Mouse (Mus musculus) liver, adult 2 months (tissue): Measurements from ENCODE around the gene Pdlim3. TPM values are rescaled to one million over a fixed set of nuclear protein-coding genes. Genes with fewer than 3 reads are reported as not detected.

Source experiments
- DNase-seq: peaks from one replicate; pipeline ENCODE4 v3.0.0-alpha.2; 2011; ENCODE audit warnings: low read depth, low spot score; ENCODE audit errors: extremely low read depth
- H3K27ac ChIP-seq: fragments of 200-500 bp; replicated peaks from 2 replicates; pipeline ENCODE4 v1.5.1; 2012; ENCODE audit warnings: low read depth, mild to moderate bottlenecking, control low read depth, inconsistent platforms, low read length; ENCODE audit not compliant: insufficient read depth
- H3K27me3 ChIP-seq: fragments of 200-500 bp; 2 replicates; pipeline ENCODE4 v1.6.1; 2012; ENCODE audit warnings: mild to moderate bottlenecking, moderate library complexity, low read length, inconsistent platforms; ENCODE audit not compliant: control insufficient read depth, insufficient read depth
- H3K36me3 ChIP-seq: fragments of 200-500 bp; 2 replicates; pipeline ENCODE4 v1.6.1; 2012; ENCODE audit warnings: low read length, inconsistent platforms; ENCODE audit not compliant: control insufficient read depth, insufficient read depth
- H3K4me1 ChIP-seq: fragments of 200-500 bp; 2 replicates; pipeline ENCODE4 v1.6.1; 2011; ENCODE audit warnings: low read length; ENCODE audit not compliant: control insufficient read depth, insufficient read depth
- H3K4me3 ChIP-seq: fragments of 200-500 bp; 2 replicates; pipeline ENCODE4 v1.5.1; 2011; ENCODE audit warnings: low read depth, mild to moderate bottlenecking, control low read depth, low read length, moderate library complexity; ENCODE audit not compliant: insufficient read depth
- H3K79me2 ChIP-seq: fragments of 200-500 bp; 2 replicates; pipeline ENCODE4 v1.6.1; 2012; ENCODE audit warnings: inconsistent platforms, mild to moderate bottlenecking, low read length, moderate library complexity; ENCODE audit not compliant: control insufficient read depth, insufficient read depth
- H3K9ac ChIP-seq: fragments of 200-500 bp; 2 replicates; pipeline ENCODE4 v1.6.1; 2012; ENCODE audit warnings: low read depth, mild to moderate bottlenecking, control low read depth, inconsistent platforms, low read length
- CTCF ChIP-seq: fragments of 200-500 bp; IDR thresholded peaks from 2 replicates; pipeline ENCODE4 v1.5.1; 2011; ENCODE audit warnings: low read depth, low read length, control low read depth
- POLR2A ChIP-seq: fragments of 200-500 bp; IDR thresholded peaks from 2 replicates; pipeline ENCODE4 v1.6.1; 2011; ENCODE audit warnings: low read length, control low read depth; ENCODE audit not compliant: insufficient read depth; ENCODE audit errors: extremely low read depth
- WGBS: fragments of 180-500 bp; shearing (Covaris S2); methylation state at CpG from one replicate; pipeline ENCODE4 v1.1.7; 2018; 5-methylcytosine and 5-hydroxymethylcytosine counted together
- polyA plus RNA-seq: library from polyadenylated mRNA; depleted of rRNA; stranded (reverse); fragments of >200 nt; gene quantifications from 2 replicates; pipeline ENCODE4 v1.2.3, GENCODE M21; 2012
- total RNA-seq: library from RNA; depleted of rRNA; stranded (reverse); fragments of >200 nt; gene quantifications from 2 replicates; pipeline ENCODE4 v1.2.3, GENCODE M21; 2014

Gene Pdlim3
- total and polyA plus RNA-seq, 2 experiments = 0.42 to 0.65 TPM

DNA sequence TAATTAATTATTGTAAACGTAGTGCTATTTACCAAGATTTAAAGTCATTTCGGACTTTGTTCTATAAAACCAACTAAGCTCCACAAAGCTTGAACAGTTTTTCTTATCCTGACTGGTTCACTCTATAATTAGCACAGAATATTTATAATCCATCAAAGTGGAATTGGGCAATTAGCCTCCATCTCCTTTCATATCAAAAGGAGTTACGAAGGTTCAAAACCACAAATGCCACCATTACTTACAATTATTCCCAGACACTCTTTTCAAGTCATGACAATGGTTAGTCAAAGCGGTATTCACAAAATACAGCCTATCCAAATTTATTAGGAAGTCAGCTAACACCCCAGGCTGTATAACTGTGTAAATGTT is 21.0 kb downstream of the Pdlim3 start:
- WGBS = 94% methylated on average over 4 of the region's 4 CpGs
- DNase-seq = no peak
- Histone ChIP-seq H3K4me1 (no peaks in the 10 kb centered on the region), H3K27me3 (no peaks in the 10 kb centered on the region), H3K4me3 (no peak overlapping the region), H3K27ac (no peak overlapping the region), H3K79me2 (no peaks in the 10 kb centered on the region), H3K9ac (no peak overlapping the region), H3K36me3 (no peaks in the 10 kb centered on the region)
- TF ChIP-seq POLR2A = no peak
- TF ChIP-seq CTCF = no peak

DNA sequence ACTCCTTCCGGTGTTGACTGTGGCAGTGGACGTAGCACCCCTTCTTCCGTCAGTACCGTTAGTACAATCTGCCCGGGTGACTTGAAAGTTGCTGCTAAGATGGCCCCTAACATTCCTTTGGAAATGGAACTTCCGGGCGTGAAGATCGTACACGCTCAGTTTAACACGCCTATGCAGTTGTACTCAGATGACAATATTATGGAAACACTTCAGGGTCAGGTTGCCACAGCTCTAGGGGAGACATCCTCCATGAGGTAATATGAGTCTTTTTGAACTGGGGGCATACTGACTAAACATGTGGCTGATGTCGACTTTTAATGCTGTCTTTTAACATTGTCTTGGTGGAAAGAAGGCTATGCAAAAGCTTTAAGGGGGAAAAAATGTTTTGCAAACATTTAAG is 28.4 kb downstream of the Pdlim3 start:
- no peaks in the 10 kb centered on the region for H3K36me3 ChIP-seq
- no peak for TF ChIP-seq POLR2A
- no peak for TF ChIP-seq CTCF
- 93% methylated on average over 11 of the region's 11 CpGs for WGBS
- DNase-seq = no peak
- H3K9ac ChIP-seq = no peak overlapping the region
- H3K4me3 ChIP-seq = no peak overlapping the region
- H3K4me1 ChIP-seq = no peaks in the 10 kb centered on the region
- H3K27me3 ChIP-seq = no peaks in the 10 kb centered on the region
- no peaks in the 10 kb centered on the region for H3K79me2 ChIP-seq
- H3K27ac ChIP-seq = no peak overlapping the region

DNA sequence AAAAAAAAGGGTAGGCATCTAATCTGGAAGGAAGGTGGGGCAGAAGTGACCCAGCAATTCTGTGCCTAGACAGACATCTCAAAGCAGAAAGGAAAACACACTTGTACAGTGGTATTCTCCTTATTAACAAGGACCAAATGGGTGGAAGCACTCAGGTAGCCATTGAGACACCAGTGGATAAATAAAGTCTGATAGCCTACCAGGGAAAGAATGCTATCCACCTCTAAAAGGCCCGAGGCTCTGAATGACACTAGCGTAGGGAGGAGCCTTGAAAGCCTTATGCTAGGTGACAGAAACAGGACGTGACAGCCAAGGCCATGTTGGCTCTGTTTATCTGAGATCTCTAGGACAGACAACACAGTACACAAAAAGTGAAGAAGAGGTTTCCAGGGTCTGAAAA is 31.2 kb downstream of the Pdlim3 start:
- no peaks in the 10 kb centered on the region for H3K27me3 ChIP-seq
- H3K79me2 ChIP-seq = no peaks in the 10 kb centered on the region
- WGBS = 64% methylated on average over 3 of the region's 3 CpGs
- H3K36me3 ChIP-seq = no peaks in the 10 kb centered on the region
- no peak for TF ChIP-seq POLR2A
- TF ChIP-seq CTCF = no peak
- H3K4me1 ChIP-seq = no peaks in the 10 kb centered on the region
- H3K4me3 ChIP-seq = no peak overlapping the region
- no peak for DNase-seq
- H3K27ac ChIP-seq = no peak overlapping the region
- H3K9ac ChIP-seq = no peak overlapping the region

DNA sequence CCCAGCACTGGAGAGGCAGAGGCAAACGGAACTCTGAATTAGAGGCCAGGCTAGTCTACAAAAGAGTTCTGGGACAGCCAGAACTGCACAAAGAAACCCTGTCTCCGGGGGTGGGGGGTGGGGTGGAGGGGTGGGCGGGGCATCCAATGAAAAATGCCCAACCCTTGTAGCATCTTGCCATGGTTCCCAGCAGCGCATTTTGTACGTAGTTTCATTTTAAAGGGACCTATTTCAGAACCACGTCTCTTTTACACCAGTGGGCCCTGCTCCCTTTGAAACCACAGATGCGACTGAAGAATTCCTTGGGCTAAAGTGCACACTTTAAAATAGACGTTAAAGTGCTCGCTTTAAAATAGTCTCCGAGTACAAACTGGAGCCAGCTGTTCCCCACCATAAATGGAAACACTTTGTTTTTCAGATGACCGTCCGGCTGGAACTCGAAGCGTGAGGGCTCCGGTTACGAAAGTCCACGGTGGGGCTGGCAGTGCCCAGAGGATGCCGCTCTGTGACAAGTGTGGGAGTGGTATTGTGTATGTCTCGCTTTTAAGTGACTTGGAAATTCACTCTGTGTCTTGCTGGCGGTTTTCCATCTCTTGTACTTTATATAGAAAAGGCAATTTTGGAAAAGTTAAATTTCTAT is 31.9 kb downstream of the Pdlim3 start:
- no peak overlapping the region for H3K9ac ChIP-seq
- no peaks in the 10 kb centered on the region for H3K36me3 ChIP-seq
- WGBS = 90% methylated on average over 20 of the region's 20 CpGs
- TF ChIP-seq POLR2A (no peak), CTCF (no peak)
- H3K27ac ChIP-seq = no peak overlapping the region
- no peak for DNase-seq
- H3K4me1 ChIP-seq = no peaks in the 10 kb centered on the region
- no peaks in the 10 kb centered on the region for H3K79me2 ChIP-seq
- H3K4me3 ChIP-seq = no peak overlapping the region
- H3K27me3 ChIP-seq = no peaks in the 10 kb centered on the region

DNA sequence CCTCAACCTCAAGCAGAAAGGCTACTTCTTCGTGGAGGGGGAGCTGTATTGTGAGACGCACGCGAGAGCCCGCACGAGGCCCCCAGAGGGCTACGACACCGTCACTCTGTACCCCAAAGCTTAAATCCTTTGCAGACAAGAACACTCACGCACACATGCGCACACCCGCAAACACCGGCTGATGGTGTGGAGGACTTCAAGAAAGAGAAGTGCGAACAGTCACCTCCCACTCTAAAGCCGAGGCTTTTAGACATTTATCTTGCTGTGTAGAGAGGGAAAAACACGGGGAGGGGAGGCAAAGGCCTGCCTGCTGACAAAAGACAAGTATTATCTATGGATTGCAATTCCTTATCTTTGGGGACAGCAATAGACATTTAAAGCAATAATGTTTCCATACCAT is 33.6 kb downstream of the Pdlim3 start:
- WGBS = 85% methylated on average over 15 of the region's 15 CpGs
- Histone ChIP-seq H3K4me1 (no peaks in the 10 kb centered on the region), H3K9ac (no peak overlapping the region), H3K4me3 (no peak overlapping the region), H3K79me2 (no peaks in the 10 kb centered on the region), H3K27me3 (no peaks in the 10 kb centered on the region), H3K27ac (no peak overlapping the region), H3K36me3 (no peaks in the 10 kb centered on the region)
- TF ChIP-seq POLR2A (no peak), CTCF (no peak)
- DNase-seq = no peak

DNA sequence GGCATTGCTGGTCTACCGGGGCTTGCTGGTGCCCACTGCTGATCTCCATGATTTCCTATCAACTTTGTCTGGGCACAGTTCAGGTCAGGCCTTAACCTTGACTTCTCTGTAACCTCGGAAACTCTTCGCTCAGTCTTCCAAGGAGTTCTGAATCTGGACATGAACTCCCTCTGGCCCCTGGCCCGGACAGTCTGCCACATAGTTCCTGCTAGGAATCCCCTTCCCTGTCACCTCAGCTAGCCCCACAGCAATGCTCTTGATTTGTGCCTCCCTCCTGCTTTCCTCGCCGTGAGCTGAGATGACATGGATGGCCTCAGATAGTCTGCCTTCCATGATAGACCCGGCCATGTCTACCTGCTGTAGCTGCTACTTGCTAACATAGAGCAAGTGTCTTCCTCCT is 35.1 kb downstream of the Pdlim3 start:
- no peak for TF ChIP-seq CTCF
- TF ChIP-seq POLR2A = no peak
- 90% methylated on average over 7 of the region's 7 CpGs for WGBS

More for the DNA sequence above, 35.1 kb downstream of the Pdlim3 start:
- no peak for DNase-seq
- Histone ChIP-seq H3K36me3 (no peaks in the 10 kb centered on the region), H3K27ac (no peak overlapping the region), H3K9ac (no peak overlapping the region), H3K27me3 (no peaks in the 10 kb centered on the region), H3K4me3 (no peak overlapping the region), H3K79me2 (no peaks in the 10 kb centered on the region), H3K4me1 (no peaks in the 10 kb centered on the region)
